Comparison of ENCODE assay signal across 8 mouse cellular contexts in the genomic region with DNA sequence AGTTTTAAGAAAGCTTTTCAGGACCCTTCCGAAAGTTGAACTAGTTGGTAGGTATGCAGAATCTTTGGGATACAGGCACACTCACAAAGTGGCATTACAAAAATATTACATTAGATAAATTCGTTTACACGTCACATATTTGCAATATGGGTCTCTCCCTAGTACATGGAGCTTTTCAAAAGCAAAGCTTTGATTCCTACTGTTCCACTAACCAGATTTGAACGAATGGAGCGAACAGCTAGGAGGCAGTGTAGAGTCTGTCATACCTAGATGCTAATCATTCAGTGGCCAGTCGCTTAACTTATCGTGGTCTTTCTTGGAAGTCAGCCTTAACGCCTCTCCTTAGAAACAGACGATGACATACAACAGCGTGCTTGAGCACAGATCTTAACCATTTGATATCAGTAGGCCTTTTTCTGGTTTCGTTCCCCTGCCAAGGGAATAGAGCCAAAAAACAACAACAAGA. TPM values are rescaled to one million over a fixed set of nuclear protein-coding genes. Genes with fewer than 3 reads are reported as not detected.
DNase-seq lines count a peak whose midpoint lies in the region; ATAC-seq and TF ChIP-seq lines count a peak whose summit lies in the region.

A gene (minus strand): TSS at position 146 of the 466 bp plus-strand sequence.

- 3% methylated on average over 11 of the region's 11 CpGs for WGBS in embryonic facial prominence, embryonic 14.5 days
- 2% methylated on average over 11 of the region's 11 CpGs for WGBS in heart, embryonic 11.5 days (ENCODE audit: insufficient replicate concordance)
- 4% methylated on average over 11 of the region's 11 CpGs for WGBS in limb, embryonic 15.5 days
- WGBS in midbrain, embryonic 16.5 days, result 3% methylated on average over 11 of the region's 11 CpGs

- peak within 1 kb of the TSS; percentile 96 for H3K27ac ChIP-seq in embryonic facial prominence, embryonic 14.5 days (replicated peaks; ENCODE audit: low read depth, low read length)
- peak within 1 kb of the TSS; percentile 98 for H3K27ac ChIP-seq in heart, embryonic 11.5 days (ENCODE audit: low read depth, low read length)
- H3K27ac ChIP-seq in limb, embryonic 15.5 days, result peak within 1 kb of the TSS; percentile 98
- peak within 1 kb of the TSS; percentile 77 for H3K27ac ChIP-seq in midbrain, embryonic 16.5 days (ENCODE audit: low read length)

- peak within 1 kb of the TSS; percentile 84 for H3K4me2 ChIP-seq in embryonic facial prominence, embryonic 14.5 days (ENCODE audit: low read depth, low read length)
- peak within 1 kb of the TSS; percentile 86 for H3K4me2 ChIP-seq in heart, embryonic 11.5 days
- peak within 1 kb of the TSS; percentile 77 for H3K4me2 ChIP-seq in limb, embryonic 15.5 days
- H3K4me2 ChIP-seq in midbrain, embryonic 16.5 days (ENCODE audit: low read length), result peak within 1 kb of the TSS; percentile 92

- H3K27me3 ChIP-seq in C2C12 (ENCODE audit: control insufficient read depth, insufficient read depth, insufficient read length), result no peaks in the 10 kb centered on the region
- no peaks in the 10 kb centered on the region for H3K27me3 ChIP-seq in embryonic facial prominence, embryonic 14.5 days (replicated peaks; ENCODE audit: control insufficient read depth, insufficient read depth, low read length)
- no peaks in the 10 kb centered on the region for H3K27me3 ChIP-seq in heart, embryonic 11.5 days (ENCODE audit: control insufficient read depth, insufficient read depth, low read length)
- H3K27me3 ChIP-seq in limb, embryonic 15.5 days, result no peaks in the 10 kb centered on the region
- no peaks in the 10 kb centered on the region for H3K27me3 ChIP-seq in midbrain, embryonic 16.5 days (ENCODE audit: control insufficient read depth, insufficient read depth, low read depth, low read length)

- peaks cover 36% of the 10 kb centered on the region for H3K79me2 ChIP-seq in C2C12 (ENCODE audit: control insufficient read depth, insufficient read depth)

- H3K79me3 ChIP-seq in C2C12 (ENCODE audit: low read depth), result peaks cover 24% of the 10 kb centered on the region

- no peak for TF ChIP-seq CTCF in C2C12 (IDR thresholded peaks at IDR 0.05; ENCODE audit: control insufficient read depth, insufficient read depth, insufficient read length)

- DNase-seq in ZHBTc4 (ENCODE audit: low read depth, low spot score), result peak; percentile 72
- DNase-seq in embryonic facial prominence, embryonic 14.5 days (ENCODE audit: low spot score), result peak; percentile 83
- DNase-seq in kidney, adult 9 months, result peak; percentile 86
- DNase-seq in yolk sac, embryonic 10.5 days (ENCODE audit: low spot score), result peak; percentile 66

- peak within 1 kb of the TSS; percentile 90 for H3K9ac ChIP-seq in embryonic facial prominence, embryonic 14.5 days (ENCODE audit: low read depth, low read length)
- peak within 1 kb of the TSS; percentile 93 for H3K9ac ChIP-seq in heart, embryonic 11.5 days (ENCODE audit: low read depth, low read length)
- H3K9ac ChIP-seq in limb, embryonic 15.5 days, result peak within 1 kb of the TSS; percentile 90
- peak within 1 kb of the TSS; percentile 66 for H3K9ac ChIP-seq in midbrain, embryonic 16.5 days (ENCODE audit: low read depth, low read length)

- peak within 1 kb of the TSS; percentile 95 for H3ac ChIP-seq in C2C12 (ENCODE audit: control insufficient read depth, insufficient read length, low read depth)

- H3K9me3 ChIP-seq in embryonic facial prominence, embryonic 14.5 days (ENCODE audit: control insufficient read depth, low read length), result no peaks in the 10 kb centered on the region
- H3K9me3 ChIP-seq in heart, embryonic 11.5 days (replicated peaks; ENCODE audit: control insufficient read depth, low read length), result no peaks in the 10 kb centered on the region
- no peaks in the 10 kb centered on the region for H3K9me3 ChIP-seq in limb, embryonic 15.5 days
- no peaks in the 10 kb centered on the region for H3K9me3 ChIP-seq in midbrain, embryonic 16.5 days (replicated peaks; ENCODE audit: control insufficient read depth, low read length, poor library complexity, severe bottlenecking)

- H3K4me1 ChIP-seq in embryonic facial prominence, embryonic 14.5 days (ENCODE audit: control insufficient read depth, insufficient read depth, low read length), result no peaks in the 10 kb centered on the region; the same call in 1 of the 2 replicates
- no peaks in the 10 kb centered on the region for H3K4me1 ChIP-seq in heart, embryonic 11.5 days (ENCODE audit: control insufficient read depth, insufficient read depth, low read length)
- peaks cover 3% of the 10 kb centered on the region; the same call in 1 of the 2 replicates for H3K4me1 ChIP-seq in limb, embryonic 15.5 days
- H3K4me1 ChIP-seq in midbrain, embryonic 16.5 days (ENCODE audit: control insufficient read depth, insufficient read depth, low read length), result peaks cover 15% of the 10 kb centered on the region

- peak within 1 kb of the TSS; percentile 45 for H3K4me3 ChIP-seq in C2C12 (ENCODE audit: insufficient read depth, poor library complexity, severe bottlenecking)
- peak within 1 kb of the TSS; percentile 87 for H3K4me3 ChIP-seq in embryonic facial prominence, embryonic 14.5 days (ENCODE audit: low read depth, low read length)
- H3K4me3 ChIP-seq in heart, embryonic 11.5 days (ENCODE audit: low read depth, low read length), result peak within 1 kb of the TSS; percentile 96
- H3K4me3 ChIP-seq in limb, embryonic 15.5 days, result peak within 1 kb of the TSS; percentile 93
- peak within 1 kb of the TSS; percentile 75 for H3K4me3 ChIP-seq in midbrain, embryonic 16.5 days (ENCODE audit: low read depth, low read length)

- 0 out of 2 replicates have a peak, but pooled peaks have one; percentile 2 for ATAC-seq in embryonic facial prominence, embryonic 14.5 days (ENCODE audit: low read depth)
- no peak for ATAC-seq in heart, embryonic 11.5 days (replicated peaks; ENCODE audit: insufficient number of reproducible peaks, low FRiP score, low TSS enrichment)
- no peak for ATAC-seq in limb, embryonic 15.5 days (ENCODE audit: insufficient number of reproducible peaks, low FRiP score, low TSS enrichment, low read depth)
- ATAC-seq in midbrain, embryonic 16.5 days, result no peak

- H3K36me3 ChIP-seq in C2C12 (ENCODE audit: control insufficient read depth, insufficient read depth), result peaks cover 4% of the 10 kb centered on the region
- no peaks in the 10 kb centered on the region for H3K36me3 ChIP-seq in embryonic facial prominence, embryonic 14.5 days (ENCODE audit: control insufficient read depth, insufficient read depth, low read length)
- H3K36me3 ChIP-seq in heart, embryonic 11.5 days (ENCODE audit: control insufficient read depth, insufficient read depth, low read length), result no peaks in the 10 kb centered on the region
- no peaks in the 10 kb centered on the region for H3K36me3 ChIP-seq in limb, embryonic 15.5 days
- H3K36me3 ChIP-seq in midbrain, embryonic 16.5 days (ENCODE audit: control insufficient read depth, insufficient read depth, low read length), result no peaks in the 10 kb centered on the region

TF ChIP-seq in C2C12, 6 proteins besides CTCF, POLR2A, EP300 and RAD21:
- TF ChIP-seq CEBPB (IDR thresholded peaks at IDR 0.05; ENCODE audit: low read depth) (no peak), USF1 (IDR thresholded peaks at IDR 0.05; ENCODE audit: low read depth) (no peak), MYOG (IDR thresholded peaks at IDR 0.05; ENCODE audit: control insufficient read depth, extremely low read depth, insufficient read length) (no peak), FOSL1 (IDR thresholded peaks at IDR 0.05; ENCODE audit: insufficient read depth, low read length, poor library complexity, severe bottlenecking) (no peak), MYOD1 (IDR thresholded peaks at IDR 0.05; ENCODE audit: control insufficient read depth, insufficient read length, low read depth) (no peak), MAX (IDR thresholded peaks at IDR 0.05) (no peak)

RNA-seq across cellular contexts. Expression of the gene that starts here (rescaled TPM):
- 12.0 TPM for polyA plus RNA-seq in C2C12 (2012; fragmentation: generic; extraction: Trizol)
- 38.4 and 40.0 TPM in 2 replicates for polyA plus RNA-seq in embryonic facial prominence, embryonic 14.5 days (2014; fragmentation: Nextera tagmentation; extraction: Ambion mirVana)
- 47.1 TPM in 2 replicates for polyA plus RNA-seq in heart, embryonic 11.5 days (2014; fragmentation: Nextera tagmentation; extraction: Ambion mirVana)
- 36.5 and 38.9 TPM in 2 replicates for polyA plus RNA-seq in limb, embryonic 15.5 days (2015; fragmentation: Nextera tagmentation; extraction: Ambion mirVana)
- polyA plus RNA-seq in midbrain, embryonic 16.5 days (2015; fragmentation: Nextera tagmentation; extraction: Ambion mirVana), result 21.5 and 25.0 TPM in 2 replicates

Comparison
In these comparisons a context has a peak if more than half of its experiments do, and no peak if none do; other contexts are left out.
1. H3K4me3 ChIP-seq: peak in every context shown above with its lines; median percentile 96 in heart, embryonic 11.5 days; 93 in limb, embryonic 15.5 days; 87 in embryonic facial prominence, embryonic 14.5 days; 75 in midbrain, embryonic 16.5 days; 45 in C2C12.